Mouse (Mus musculus) forelimb bud, embryonic 11.5 days (tissue): Measurements from ENCODE around the gene Mcur1.

Experiments
- DNase-seq: peaks from one replicate; pipeline ENCODE4 v3.0.0-alpha.2; 2012; ENCODE audit warnings: low read depth, low spot score

Gene Mcur1

DNA sequence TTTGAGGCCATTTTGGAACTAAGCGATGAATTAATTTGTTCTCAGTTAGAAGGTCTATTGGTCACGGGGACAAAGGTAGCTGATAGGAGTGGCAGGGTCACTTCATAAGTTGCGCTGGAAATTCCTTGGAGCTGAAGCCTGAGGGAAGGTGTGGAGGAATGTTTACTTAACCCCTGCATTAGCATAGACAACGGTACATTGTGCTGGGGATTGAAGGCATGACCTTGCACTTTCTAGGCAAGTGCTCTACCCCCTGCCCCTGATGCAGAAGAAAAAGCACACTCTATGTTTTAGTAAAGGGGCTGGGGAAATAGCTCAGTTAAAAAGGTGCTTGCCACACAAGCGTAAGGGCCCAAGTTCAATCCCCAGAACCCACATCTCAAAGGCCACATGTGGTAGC, 33.7 kb downstream of the Mcur1 start:
- no peak for DNase-seq

DNA sequence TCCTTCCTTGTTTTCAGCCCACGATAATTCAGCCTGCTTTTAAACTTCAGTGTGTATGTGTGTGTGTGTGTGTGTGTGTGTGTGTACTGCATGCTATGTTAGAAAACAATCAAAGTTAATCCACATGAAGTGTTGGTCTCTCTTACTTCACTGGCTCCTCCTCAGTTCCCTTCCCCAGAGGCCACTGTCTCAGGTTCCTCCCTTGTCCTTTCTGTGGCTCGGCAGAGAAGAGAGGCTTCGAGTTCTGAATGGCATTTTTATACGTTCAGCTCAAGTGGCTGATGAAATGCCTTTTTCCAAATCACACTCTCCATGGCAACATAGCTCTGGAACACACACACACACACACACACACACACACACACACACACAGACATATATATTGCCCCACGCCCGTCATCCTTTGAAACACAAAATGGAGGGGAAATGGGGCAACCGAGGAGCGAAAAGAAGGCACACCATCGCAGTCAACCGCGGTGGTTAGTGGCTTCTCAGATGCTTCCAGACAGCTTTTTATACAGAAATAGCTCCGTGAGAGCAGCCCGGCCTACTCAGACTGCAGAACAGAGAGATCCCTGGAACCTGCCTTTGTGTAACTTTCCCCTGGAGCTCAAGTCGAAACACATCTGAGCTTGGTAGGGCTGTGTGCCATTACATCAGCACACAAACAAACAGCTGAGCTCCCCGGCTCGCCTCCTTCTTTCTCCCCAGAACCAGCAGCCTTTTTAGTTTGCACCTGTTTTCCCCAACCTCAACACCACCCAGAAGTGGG, 34.4 kb downstream of the Mcur1 start:
- no peak for DNase-seq

DNA sequence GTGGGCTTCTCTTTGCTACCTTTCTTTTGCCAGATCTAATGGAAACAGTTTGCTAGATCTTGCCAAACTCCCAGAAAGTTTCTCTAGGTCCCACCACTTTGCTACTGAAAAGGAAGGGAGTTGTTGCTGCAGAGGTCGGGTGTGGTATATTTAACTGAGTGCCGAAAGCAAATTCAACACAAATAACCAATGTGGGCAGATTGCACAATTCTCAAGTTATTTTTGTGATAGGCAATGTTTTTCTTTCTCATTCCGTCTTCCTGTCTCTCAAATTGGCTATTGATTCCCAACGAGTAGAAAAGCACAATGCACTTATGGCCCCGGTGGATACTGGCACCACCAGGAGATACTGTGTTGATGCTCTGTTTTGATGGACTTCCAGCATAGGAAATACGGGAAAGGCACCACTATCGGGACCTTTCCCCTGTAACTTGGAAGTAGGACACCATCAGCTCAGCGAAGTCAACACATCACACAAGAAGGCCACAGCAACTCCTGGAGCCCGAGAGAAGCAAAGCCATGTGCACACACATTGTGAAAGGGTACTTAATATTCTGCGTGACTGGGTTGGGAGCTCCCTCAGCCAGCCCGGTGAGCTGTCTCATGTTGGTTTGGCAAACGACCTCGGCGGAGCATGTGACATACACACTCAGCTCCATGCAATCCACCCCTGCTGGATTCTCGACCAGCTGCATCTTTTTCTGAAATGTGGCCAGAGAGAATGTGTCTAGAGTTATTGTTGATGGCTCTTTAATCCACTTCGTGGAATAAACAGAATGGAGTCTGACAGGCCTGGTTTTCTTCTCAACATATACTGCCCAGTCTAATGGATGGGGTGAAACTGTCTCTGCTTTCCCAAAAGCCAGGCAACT, 35.3 kb downstream of the Mcur1 start:
- no peak for DNase-seq

DNA sequence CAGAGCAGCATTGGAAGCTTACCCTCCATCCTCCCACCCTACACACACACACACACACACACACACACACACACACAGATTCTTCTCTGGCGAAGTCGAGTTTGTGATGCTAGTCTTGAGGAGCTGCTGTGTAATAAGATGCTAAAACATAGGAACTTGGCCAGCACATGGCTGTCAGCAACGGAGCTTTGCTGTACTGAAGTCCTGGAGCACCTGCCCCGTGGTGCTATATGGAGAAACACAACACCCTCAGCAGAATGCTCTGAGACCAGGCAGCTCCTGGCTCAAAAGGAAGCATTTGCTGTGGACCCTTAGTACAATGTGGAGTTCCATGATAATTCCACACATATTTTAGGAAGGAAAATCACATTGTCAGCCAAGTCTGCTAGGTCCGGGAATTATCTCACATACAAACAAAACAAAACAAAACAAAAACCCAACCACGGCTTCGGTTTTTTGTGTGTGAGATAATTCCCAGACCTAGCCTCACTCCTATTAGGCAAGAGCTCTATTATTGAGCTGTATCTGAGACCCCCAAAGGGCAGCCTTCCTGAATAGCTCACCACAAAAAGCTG, 36.0 kb downstream of the Mcur1 start:
- DNase-seq: no peak

DNA sequence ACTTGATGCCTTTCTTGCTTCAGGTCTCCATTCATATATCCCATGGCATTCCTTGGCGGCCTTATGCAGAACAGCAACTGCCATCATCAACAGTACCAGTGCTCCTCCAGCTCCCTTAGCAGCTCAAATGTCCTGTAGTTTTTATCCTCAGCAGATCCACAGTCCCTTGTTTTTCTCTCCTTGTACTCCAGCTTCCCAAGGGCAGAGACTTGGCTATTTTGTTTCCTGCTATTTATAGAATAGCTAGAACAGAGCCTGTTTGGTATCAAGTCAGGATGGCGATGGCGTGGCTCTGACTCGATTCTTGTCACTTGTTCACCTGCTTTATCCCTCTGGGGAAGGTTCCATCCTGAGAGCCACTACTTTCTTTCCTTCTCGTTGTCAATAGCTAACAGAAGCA, 38.1 kb downstream of the Mcur1 start:
- DNase-seq: no peak

DNA sequence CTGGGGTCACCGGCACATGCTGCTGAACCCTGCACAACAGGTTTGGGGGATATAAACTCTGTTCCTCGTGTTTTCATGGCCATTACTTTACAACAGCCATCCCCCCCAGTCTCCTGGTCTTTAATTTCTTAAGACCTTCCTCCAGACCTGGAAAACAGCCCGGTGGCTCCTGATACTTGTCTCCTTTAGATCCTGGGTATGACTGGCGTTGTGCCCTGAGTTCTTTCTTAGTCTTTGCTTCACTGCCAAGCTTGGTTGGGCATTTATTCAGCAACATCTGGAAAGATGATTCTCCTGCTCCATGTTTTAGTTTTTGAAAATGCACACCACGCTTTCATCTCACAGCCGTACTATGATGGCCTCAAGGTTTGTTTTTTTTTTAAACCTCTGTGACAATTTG, 40.7 kb downstream of the Mcur1 start:
- no peak for DNase-seq

DNA sequence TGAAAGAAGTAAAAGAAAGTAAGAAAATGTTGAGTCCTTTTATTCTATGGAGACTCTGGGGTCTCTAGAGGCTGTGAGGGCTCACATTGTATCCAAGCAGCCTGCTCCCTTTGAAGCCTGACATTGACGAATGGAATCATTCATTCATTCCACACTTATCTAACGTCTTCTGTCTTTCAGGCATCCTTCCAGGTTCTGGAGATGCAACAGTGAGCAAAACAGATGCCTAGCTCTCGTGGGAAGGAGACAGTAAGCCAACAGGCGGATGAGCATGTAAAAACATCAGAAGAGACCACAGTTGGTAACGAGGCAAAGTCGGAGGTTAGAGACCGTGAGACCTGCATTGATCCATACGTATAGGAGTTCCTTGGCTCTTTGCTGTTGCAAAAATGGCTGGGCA, 42.6 kb downstream of the Mcur1 start:
- DNase-seq: no peak

DNA sequence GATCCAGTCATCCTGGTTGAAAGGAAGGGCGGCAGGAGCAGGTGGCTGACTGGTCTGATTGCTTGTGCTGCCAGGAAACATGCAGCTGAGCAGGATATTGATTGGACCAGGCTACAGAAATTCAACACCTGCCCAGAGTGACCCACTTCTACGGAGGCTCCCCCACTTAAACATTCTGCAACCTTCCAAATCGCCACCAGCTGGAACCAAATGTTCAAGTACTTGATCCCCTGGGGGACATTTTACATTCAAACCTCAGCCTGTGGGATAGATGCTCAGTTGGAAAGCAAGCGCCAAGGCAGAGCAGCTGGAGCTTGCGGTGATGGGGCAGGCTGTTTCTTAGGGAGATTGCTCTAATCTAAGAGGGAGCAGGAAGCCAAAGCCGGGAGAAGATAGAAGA, 43.1 kb downstream of the Mcur1 start:
- no peak for DNase-seq

DNA sequence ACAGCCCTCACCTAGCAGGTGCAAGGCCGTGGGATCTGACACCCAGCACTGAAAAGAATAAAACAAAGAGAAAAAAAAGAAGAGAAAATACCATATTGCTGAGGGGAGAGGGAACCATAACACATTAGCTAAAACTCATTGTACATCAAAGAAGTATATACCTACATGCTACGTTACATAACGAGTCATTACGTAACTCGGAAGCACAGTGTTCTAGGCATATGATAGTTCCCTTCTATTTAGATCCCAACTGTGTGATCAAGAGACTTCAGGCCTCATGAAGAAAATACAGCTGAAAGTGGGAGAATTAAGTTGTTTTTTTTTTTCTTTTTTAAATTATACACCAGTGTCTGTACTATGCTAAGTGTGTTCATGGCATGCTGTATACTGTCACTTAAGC, 43.9 kb downstream of the Mcur1 start:
- DNase-seq: no peak

DNA sequence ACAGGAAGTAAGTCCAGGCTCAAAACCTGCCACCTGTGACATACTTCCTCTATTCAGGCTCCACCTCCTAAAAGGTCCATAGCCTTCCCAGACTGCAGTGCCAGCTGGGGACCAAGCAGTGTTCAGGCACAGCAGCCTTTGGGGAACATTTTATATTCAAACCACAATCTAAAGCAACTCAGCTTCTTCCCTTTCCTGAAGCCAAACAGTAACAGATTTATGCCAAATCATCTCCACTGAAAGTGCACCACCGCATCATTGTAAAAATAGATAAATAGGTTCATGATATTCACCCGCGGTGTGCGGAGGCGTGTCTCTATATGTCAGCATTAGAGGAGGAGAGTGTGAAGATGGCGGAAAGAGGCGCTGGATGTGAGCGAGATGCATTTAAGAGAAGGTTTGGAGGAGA, 45.0 kb downstream of the Mcur1 start:
- DNase-seq: no peak

DNA sequence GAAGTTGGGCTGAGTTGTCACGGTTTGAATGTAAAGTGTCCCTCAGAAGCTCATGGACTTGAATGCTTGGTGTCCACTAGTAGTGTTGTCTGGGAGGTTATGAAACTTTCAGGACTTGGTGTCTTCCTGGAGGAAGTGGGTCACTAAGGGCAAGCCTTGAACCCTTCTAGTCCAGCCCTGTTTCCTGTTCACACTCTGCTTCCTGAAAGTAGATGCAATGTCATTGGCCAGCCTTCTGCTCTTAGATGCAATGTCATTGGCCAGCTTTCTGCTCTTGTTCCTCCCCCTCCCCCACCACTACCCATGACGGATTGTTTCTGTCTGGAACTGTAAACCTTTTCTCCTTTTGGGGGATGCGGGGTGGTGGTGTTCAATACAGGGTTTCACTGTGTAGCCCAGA, 47.3 kb downstream of the Mcur1 start:
- no peak for DNase-seq

DNA sequence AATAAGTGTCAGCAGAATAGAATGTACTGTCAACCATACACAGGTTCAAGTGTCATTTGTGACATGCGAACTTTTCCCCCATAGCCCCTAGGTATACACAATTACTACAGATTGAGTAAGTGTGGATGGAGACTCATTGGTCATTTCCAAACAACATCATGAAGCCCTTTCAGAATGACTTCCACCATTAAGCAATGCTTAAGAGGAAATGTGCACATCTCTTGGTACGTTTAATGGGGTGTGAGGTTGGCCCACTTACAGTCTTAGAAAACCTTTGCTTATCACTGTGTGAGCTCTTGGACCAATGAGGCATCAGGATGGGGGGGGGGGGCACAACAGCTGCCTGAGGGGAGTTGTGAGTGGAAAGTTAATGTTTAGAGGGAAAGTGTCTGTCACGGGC, 54.2 kb downstream of the Mcur1 start:
- DNase-seq: no peak

DNA sequence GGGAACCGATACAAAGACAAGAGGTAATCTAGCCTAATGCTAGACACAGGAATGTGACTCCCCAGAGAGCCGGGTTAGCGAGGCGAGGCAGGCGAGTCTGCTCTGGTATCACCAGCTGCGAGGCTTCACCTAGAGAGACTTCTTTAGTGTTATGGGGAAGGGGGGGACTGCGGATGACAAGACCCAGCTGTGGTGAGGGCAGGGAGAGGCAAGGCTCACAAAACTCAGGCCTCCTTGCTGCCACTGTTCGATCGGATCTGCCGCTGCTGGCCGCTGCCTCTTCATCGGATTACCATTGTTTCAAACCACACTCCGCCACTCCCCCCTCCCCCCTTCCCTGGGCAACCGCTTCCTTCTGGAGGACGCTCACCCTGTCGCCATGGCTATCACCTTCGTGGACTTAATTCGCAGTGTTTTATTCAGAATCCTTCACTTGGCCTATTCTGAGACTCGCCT, 56.6 kb downstream of the Mcur1 start:
- peak; percentile 46 for DNase-seq

DNA sequence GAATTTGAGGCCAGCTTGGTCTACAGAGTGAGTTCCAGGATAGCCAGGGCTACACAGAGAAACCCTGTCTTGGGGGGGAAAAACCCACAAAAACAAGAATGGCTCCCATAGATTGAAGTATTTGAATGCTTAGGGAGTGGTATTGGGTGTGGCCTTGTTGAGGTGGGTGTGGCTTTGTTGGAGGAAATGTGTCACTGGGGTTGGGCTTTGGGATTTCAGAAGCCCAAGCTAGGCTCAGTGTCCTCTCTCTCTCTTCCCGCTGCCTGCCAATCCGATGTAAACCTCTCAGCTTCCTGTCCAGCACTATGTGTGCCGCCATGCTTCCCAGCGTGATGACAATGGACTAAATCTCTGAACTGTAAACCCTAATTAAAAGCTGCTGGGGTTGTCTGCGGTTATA, 58.4 kb downstream of the Mcur1 start:
- DNase-seq: no peak

DNA sequence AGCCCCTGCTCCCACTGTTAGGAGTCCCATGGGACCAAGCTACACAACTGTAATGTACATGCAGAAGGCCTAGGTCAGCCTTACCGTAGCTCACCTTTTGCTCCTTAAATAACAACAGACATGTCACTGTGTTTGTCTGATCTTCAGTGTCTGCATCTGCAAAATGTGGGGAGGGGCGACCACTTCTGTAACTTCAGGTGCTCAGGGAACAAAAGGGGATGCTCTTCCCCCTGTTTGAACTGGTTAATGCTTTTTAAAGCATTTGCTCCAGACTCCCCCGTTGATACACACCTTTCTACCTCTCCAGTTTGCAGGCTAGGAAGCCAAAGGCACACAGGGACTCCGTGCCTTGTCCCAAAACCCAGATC, 59.5 kb downstream of the Mcur1 start:
- no peak for DNase-seq

DNA sequence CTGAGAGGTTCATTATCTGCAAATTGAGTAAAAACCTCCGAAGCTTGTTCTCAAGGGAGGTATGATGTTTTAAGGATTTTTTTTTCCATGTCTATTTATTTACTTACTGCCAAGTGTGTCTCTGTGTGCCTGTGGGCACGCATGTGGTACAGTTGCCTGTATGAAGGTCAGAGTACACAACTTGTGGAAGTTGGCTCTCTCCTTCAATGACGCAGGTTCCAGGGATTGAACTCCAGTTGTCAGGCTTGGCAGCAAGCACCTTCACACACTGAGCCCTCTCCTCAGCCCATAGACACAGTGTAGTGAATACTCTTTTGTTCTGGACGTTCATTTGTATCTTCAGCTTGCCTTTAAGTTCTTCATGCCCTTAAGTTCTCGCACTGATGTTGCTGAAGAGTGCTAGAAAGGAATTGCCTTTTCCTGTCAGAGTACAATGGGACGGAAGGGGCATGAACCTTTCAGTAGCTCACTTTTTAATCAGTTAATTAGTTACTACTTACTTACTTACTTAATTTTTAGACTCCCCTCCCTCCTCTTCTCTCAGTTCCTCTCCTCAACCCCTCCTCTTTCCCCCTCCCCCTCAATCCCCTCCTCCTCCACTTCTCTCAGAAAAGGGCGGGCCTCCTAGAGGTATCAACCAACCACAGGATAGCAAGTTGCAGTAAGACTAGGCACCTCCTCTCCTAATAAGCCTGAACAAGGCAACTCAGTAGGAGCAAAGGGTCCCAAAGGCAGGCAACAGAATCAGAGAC, 60.1 kb downstream of the Mcur1 start:
- no peak for DNase-seq

DNA sequence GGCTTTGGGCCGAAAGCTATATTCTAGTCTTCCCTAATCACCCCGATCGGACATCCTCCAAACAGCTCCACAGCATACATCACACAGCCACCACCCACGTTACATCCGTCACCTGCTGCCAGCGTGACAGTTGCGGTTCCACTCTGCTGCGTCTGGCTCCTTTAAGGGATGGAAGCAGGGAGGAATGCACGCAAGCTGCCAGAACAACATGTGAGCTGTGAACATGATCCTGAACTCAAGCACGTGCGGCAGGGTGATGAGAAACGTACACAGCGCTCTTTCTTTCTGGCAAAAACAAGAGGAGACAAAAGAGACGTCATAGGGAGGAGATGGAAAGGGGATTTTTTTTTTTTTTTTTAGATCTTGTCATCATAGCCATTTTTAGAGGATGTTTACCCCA, 61.1 kb downstream of the Mcur1 start:
- no peak for DNase-seq

DNA sequence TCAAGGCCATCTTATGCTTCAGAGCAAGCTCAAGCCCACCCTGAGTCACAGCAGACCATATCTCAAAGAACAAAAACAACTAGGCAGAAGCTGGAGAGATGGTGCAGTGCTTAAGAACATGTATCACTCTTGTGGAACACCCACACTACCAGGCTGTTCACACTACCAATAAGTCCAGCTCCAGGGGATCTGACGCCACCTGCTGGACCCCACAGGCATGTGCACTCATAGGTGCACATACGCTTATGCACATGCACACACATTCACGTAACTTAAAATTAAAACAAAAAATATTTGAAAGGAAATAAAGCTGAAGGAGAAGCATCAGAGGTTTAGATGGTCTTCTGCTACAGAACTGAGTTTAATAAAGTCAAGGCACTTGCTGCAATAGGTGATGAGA, 62.2 kb downstream of the Mcur1 start:
- no peak for DNase-seq

DNA sequence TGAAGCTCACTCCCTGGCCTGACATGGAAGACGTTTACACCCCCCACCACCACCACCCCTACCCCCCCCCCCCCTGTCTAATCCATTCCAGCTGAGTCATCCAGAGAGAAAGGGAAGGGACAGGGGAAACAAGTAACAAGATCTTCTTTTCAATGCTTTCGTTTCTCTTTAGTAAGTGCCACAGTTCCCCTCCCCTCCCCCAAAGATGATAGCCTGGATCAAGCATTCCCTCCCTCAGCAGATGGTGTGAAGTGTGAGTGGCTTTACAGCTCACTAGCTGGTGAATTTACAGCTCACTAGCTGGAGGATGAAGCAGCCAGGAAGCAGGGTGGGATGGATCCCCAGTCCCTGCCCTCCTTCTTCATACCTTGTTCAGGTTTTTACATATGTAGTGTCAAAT, 63.3 kb downstream of the Mcur1 start:
- no peak for DNase-seq

DNA sequence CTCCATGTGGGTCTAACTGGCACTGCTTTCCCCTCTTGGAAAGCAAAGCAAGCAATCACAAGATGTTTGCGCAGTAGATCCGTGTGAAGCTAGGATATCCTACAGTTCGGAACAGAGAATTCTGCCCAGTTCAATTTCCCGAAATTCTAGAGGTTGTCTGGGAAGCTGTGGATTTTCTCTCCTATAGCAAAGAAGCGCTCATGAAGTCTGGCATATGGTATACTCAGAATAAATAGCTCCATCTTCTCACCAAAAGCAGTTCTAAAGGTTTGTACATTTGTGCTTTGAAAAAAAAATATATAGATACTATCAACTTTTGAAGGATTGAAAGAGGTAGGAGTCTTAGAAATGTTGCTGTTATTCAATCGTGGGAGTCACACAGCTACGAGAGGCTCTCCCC, 64.3 kb downstream of the Mcur1 start:
- no peak for DNase-seq

DNA sequence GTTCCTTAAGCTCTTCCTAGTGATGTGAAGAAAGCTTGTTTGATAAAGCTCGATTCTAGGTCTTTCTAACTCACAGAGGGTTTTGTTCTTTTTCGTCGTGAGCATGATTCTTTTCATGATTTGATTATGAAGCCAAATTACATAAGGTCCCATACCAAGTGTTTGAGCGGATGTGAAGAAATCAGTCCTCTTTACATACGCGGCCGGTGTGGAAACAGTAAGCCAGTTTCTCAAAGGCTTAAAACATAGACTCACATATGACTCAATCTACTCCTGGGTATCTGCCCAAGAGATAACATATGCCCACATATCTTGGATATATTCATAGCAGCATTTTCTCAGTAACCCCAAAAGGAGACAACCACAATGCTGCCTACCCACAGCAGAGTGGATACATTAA, 66.3 kb downstream of the Mcur1 start:
- DNase-seq: no peak

DNA sequence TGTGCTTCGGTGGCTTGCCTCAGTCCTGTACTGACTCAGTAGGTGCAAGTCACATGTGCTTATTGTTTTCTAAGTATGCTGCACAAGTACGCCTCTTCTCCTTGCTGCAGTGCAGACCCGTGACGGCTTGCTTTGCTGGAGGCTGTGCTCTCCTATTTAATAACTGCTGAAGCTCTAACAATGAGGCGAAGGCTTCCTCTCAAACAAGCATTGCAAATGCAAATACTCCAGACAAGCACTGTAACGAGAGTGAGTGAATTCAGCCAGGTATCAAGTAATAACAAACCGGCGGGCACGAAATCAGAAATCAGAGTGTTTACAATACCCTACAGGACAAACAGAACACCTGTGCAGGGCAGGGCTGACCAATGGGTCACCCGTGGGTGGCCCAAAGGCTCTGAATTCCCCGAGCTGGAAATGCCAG, 66.9 kb downstream of the Mcur1 start:
- no peak for DNase-seq
